Mouse (Mus musculus): ENCODE results near the gene Olfr23.
"Not testable (repeated sequence)": the region's sequence is repeated elsewhere in the genome, so short reads cannot be mapped to it uniquely, and the experiment has no call there.

Gene Olfr23

DNA sequence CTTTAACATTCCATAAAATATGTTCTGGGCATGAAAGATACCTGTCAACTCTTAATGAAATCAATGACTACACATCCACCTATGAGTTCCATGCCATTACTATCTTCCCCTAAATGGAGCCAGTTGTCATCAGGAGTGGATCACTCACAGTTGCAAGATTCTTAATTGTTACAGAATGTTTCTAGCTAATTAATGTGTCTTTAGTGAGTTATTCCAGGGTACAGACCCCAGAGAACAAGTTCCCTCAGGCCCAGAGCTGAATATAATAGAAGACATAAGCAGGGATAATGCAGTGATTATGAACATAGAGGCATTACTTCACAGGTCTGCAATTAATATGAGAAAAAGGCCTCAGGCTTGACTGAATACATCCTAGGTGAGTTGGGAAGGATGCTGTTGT lies at the start of gene Olfr23:
Olfr23 (plus strand) TSS at position 301 of the 400 bp plus-strand sequence.
- in situ Hi-C loops (cut with MboI, MseI), result no loop called here

DNA sequence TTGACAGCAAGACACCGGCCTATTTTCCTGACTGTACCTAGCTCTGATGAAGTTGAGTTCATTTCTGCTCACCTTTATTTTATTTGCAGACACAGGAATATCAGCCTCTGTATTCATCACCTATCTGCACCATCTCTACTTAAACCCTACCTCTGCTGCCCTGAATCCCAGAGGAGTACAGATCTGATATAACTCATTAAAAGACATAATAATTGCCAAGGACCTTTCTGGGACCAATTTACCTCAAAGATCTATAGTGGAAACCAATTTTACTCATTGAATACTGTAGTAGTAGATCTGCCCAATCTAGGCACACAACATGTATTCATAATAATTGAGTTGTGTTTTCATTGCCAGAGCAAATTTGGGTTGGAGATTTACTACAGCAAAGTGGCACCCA lies 45.8 kb upstream of the Olfr23 start, which contains the start of gene Olfr394:
Olfr394 (minus strand) TSS at position 101 of the 400 bp plus-strand sequence.
- in situ Hi-C loops (cut with MboI, MseI), result no loop called here

DNA sequence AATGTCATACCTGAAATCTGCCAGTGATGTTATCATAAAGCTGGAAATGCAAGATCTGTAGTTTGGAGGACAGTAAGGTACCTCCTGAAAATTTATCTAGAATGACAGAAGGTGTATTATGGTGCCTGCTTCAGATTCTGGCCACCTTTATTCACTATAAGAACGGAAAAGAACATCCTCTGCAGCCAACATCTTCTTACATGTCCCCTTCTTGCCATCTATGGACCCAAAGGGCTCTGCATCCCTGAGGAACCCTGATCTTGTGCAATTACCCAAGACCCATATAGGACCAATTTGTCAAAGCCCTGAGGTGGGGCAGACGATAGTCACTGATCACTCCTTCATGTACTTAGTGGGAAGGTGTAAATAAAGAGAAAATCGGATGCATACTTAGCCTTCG lies 27.3 kb upstream of the Olfr23 start, which contains the start of gene Olfr395:
Olfr395 (minus strand) TSS at position 101 of the 400 bp plus-strand sequence.
- in situ Hi-C loops (cut with MboI, MseI), result not testable (repeated sequence)

DNA sequence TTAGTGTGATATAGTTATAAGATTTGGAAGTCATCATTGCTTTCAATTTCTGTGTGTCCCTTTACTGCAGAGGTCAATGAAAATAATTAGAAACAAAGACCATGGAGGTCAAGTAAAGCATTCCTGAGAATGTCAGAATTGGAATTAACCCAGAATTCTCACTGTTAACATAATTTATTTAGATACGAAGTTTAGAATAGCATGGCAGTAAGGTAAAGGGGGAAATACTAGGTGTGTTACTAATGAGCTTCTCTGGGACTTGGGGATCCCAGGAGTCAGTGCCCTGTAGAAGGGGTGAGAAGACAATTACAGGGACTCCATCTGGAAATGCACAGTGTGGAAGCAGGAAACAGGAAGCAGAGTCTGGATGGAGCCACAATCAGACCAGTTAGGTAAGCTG lies 24.0 kb downstream of the Olfr23 start, which contains the start of gene Olfr397:
Olfr397 (plus strand) TSS at position 301 of the 400 bp plus-strand sequence.
- in situ Hi-C loops (cut with MboI, MseI), result no loop called here

DNA sequence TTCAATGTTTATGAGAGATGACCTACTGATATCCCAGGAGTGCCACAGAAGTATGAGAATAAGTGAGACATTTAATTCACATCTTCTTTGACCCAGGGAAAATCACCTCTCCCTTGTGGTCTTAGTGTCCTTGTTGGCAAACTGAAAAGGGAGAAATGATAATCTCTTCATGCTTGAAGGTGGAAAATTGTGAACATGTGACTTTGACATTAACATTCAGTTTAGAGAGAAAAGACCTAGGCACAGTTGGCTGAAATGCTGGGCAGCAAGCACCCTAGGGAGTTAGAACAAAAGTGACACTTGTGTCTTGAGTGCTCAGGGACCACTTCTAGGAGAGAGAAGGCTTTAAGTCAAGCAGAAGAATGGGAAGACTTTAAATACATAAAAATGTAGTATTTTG lies 53.8 kb downstream of the Olfr23 start, which contains the start of gene Olfr398:
Olfr398 (minus strand) TSS at position 101 of the 400 bp plus-strand sequence.
- in situ Hi-C loops (cut with MboI, MseI), result no loop called here
